Mouse (Mus musculus): ENCODE measurements around the gene Baiap3. TPM values are rescaled to one million over a fixed set of nuclear protein-coding genes. Genes with fewer than 3 reads are reported as not detected.

Gene Baiap3
- polyA plus RNA-seq, 1 experiment from 2014 or later = 0.42 TPM

- WGBS = 91% methylated on average over 4 of the region's 4 CpGs
Observed at GRCm38 (mm10) chr17:25210006-25210405, 46.2 kb downstream of the Baiap3 start.

GRCm38 (mm10) chr17:25202401-25202800 lies 53.8 kb downstream of the Baiap3 start:
- no peak for ATAC-seq (ENCODE audit: insufficient number of reproducible peaks, low FRiP score)
- Histone ChIP-seq H3K9ac (no peak overlapping the region), H3K4me3 (no peak overlapping the region), H3K27ac (ENCODE audit: poor library complexity, severe bottlenecking) (no peak overlapping the region), H3K4me1 (replicated peaks) (no peaks in the 10 kb centered on the region), H3K27me3 (replicated peaks) (no peaks in the 10 kb centered on the region), H3K36me3 (peaks cover 80% of the 10 kb centered on the region), H3K9me3 (replicated peaks) (no peaks in the 10 kb centered on the region), H3K4me2 (no peak overlapping the region)
- 90% methylated on average over 4 of the region's 4 CpGs for WGBS

More at GRCm38 (mm10) chr17:25210006-25210405, 46.2 kb downstream of the Baiap3 start:
- Histone ChIP-seq H3K36me3 (peaks cover 87% of the 10 kb centered on the region), H3K4me2 (no peak overlapping the region), H3K27ac (ENCODE audit: poor library complexity, severe bottlenecking) (no peak overlapping the region), H3K4me3 (no peak overlapping the region), H3K27me3 (replicated peaks) (no peaks in the 10 kb centered on the region), H3K9me3 (replicated peaks) (no peaks in the 10 kb centered on the region), H3K9ac (no peak overlapping the region), H3K4me1 (replicated peaks) (no peaks in the 10 kb centered on the region)
- no peak for ATAC-seq (ENCODE audit: insufficient number of reproducible peaks, low FRiP score)

Small RNA genes lying within 50 kb of the gene (microRNA-seq; reads per million reads assigned to microRNA genes)
- not detected for gene Mir3547

Other genes with a start within 250 kb of the Baiap3 start
- gene Cramp1l, start 240.6 kb downstream of the Baiap3 start, polyA plus RNA-seq (2016; fragmentation: Nextera tagmentation; extraction: Ambion mirVana) = 8.5 and 10.1 TPM in 2 replicates
- 14.4 and 14.8 TPM in 2 replicates for gene Ift140, start 240.3 kb downstream of the Baiap3 start, polyA plus RNA-seq (2016; fragmentation: Nextera tagmentation; extraction: Ambion mirVana)
- 16.3 and 20.4 TPM in 2 replicates for gene Tmem204, start 172.8 kb downstream of the Baiap3 start, polyA plus RNA-seq (2016; fragmentation: Nextera tagmentation; extraction: Ambion mirVana)
- gene Telo2, start 140.4 kb downstream of the Baiap3 start, polyA plus RNA-seq (2016; fragmentation: Nextera tagmentation; extraction: Ambion mirVana) = 23.5 and 30.7 TPM in 2 replicates
- 0.27 TPM in 1 of 2 replicates, not detected in the other for gene Ptx4, start 135.6 kb downstream of the Baiap3 start, polyA plus RNA-seq (2016; fragmentation: Nextera tagmentation; extraction: Ambion mirVana)
- gene Clcn7, start 123.0 kb downstream of the Baiap3 start, polyA plus RNA-seq (2016; fragmentation: Nextera tagmentation; extraction: Ambion mirVana) = 19.5 and 21.1 TPM in 2 replicates
- gene Ccdc154, start 93.9 kb downstream of the Baiap3 start, polyA plus RNA-seq (2016; fragmentation: Nextera tagmentation; extraction: Ambion mirVana) = not detected in 2 replicates
- not detected in 2 replicates for gene Gm38655, start 80.9 kb downstream of the Baiap3 start, polyA plus RNA-seq (2016; fragmentation: Nextera tagmentation; extraction: Ambion mirVana)
- gene BC003965, start 71.8 kb downstream of the Baiap3 start, polyA plus RNA-seq (2016; fragmentation: Nextera tagmentation; extraction: Ambion mirVana) = 25.1 and 25.9 TPM in 2 replicates
- 5.1 and 6.3 TPM in 2 replicates for gene Unkl, start 68.0 kb downstream of the Baiap3 start, polyA plus RNA-seq (2016; fragmentation: Nextera tagmentation; extraction: Ambion mirVana)
- 25.0 TPM in 2 replicates for gene Gnptg, start 16.2 kb downstream of the Baiap3 start, polyA plus RNA-seq (2016; fragmentation: Nextera tagmentation; extraction: Ambion mirVana)
- 33.3 and 34.1 TPM in 2 replicates for gene Tsr3, start 16.2 kb downstream of the Baiap3 start, polyA plus RNA-seq (2016; fragmentation: Nextera tagmentation; extraction: Ambion mirVana)
- 459 and 468 TPM in 2 replicates for gene Ube2i, start 18.3 kb upstream of the Baiap3 start, polyA plus RNA-seq (2016; fragmentation: Nextera tagmentation; extraction: Ambion mirVana)
- gene Prss34, start 42.0 kb upstream of the Baiap3 start, polyA plus RNA-seq (2016; fragmentation: Nextera tagmentation; extraction: Ambion mirVana) = not detected in 2 replicates
- not detected in 2 replicates for gene Prss28, start 52.3 kb upstream of the Baiap3 start, polyA plus RNA-seq (2016; fragmentation: Nextera tagmentation; extraction: Ambion mirVana)
- gene Prss29, start 62.3 kb upstream of the Baiap3 start, polyA plus RNA-seq (2016; fragmentation: Nextera tagmentation; extraction: Ambion mirVana) = not detected in 2 replicates
- gene Tpsab1, start 89.2 kb upstream of the Baiap3 start, polyA plus RNA-seq (2016; fragmentation: Nextera tagmentation; extraction: Ambion mirVana) = not detected in 2 replicates
- not detected in 2 replicates for gene Tpsb2, start 109.9 kb upstream of the Baiap3 start, polyA plus RNA-seq (2016; fragmentation: Nextera tagmentation; extraction: Ambion mirVana)
- not detected in 2 replicates for gene Tpsg1, start 112.9 kb upstream of the Baiap3 start, polyA plus RNA-seq (2016; fragmentation: Nextera tagmentation; extraction: Ambion mirVana)
- gene Cacna1h, start 177.4 kb upstream of the Baiap3 start, polyA plus RNA-seq (2016; fragmentation: Nextera tagmentation; extraction: Ambion mirVana) = 13.5 and 16.3 TPM in 2 replicates
- 0.45 and 0.54 TPM in 2 replicates for gene Tekt4, start 198.3 kb upstream of the Baiap3 start, polyA plus RNA-seq (2016; fragmentation: Nextera tagmentation; extraction: Ambion mirVana)
- gene Sstr5, start 240.9 kb upstream of the Baiap3 start, polyA plus RNA-seq (2016; fragmentation: Nextera tagmentation; extraction: Ambion mirVana) = 0.63 and 0.67 TPM in 2 replicates

Measured in heart, embryonic 12.5 days (tissue).